Comparison of ENCODE assay signal across 25 mouse cellular contexts in genomic region chr12:67348551-67348950, GRCm38 (mm10).
"Had no signal": no experiment of that assay in that cellular context is flagged by ENCODE, and none has a peak within 500 bp of the region (broad histone marks: within the 10 kb centered on the region; RNA-seq: fewer than 3 reads in every experiment).

No protein-coding gene starts in this region.

- H3K9me3 ChIP-seq: heart, embryonic 13.5 days; heart, embryonic 15.5 days; hindbrain, embryonic 13.5 days; hindbrain, embryonic 15.5 days; kidney, embryonic 15.5 days; limb, embryonic 13.5 days; limb, embryonic 15.5 days had no signal

- ATAC-seq: hindbrain, postnatal 0 days; intestine, embryonic 16.5 days had no signal

- H3K27me3 ChIP-seq: heart, embryonic 13.5 days; heart, embryonic 15.5 days; hindbrain, embryonic 13.5 days; hindbrain, embryonic 15.5 days; kidney, embryonic 15.5 days; limb, embryonic 13.5 days; limb, embryonic 15.5 days had no signal

- H3K9ac ChIP-seq: heart, embryonic 13.5 days; heart, embryonic 15.5 days; hindbrain, embryonic 13.5 days; hindbrain, embryonic 15.5 days; kidney, embryonic 15.5 days; limb, embryonic 13.5 days; limb, embryonic 15.5 days had no signal

- H3K4me2 ChIP-seq: heart, embryonic 11.5 days; heart, embryonic 13.5 days; heart, embryonic 15.5 days; hindbrain, embryonic 13.5 days; hindbrain, embryonic 15.5 days; kidney, embryonic 15.5 days; limb, embryonic 13.5 days; limb, embryonic 15.5 days had no signal

- H3K27ac ChIP-seq: heart, adult 2 months; heart, embryonic 13.5 days; heart, embryonic 15.5 days; hindbrain, embryonic 13.5 days; hindbrain, embryonic 15.5 days; hindbrain, postnatal 0 days; kidney, embryonic 15.5 days; kidney, postnatal 0 days; limb, embryonic 13.5 days; limb, embryonic 15.5 days had no signal

- DNase-seq: gastrocnemius, postnatal 14 days; gastrocnemius, postnatal 36 days; heart, adult 11 months; heart, adult 2 months; heart, postnatal 14 days; heart, postnatal 36 days; kidney, adult 11 months; kidney, adult 2 months; kidney, adult 9 months; kidney, postnatal 14 days; kidney, postnatal 36 days; layer of hippocampus, adult 9-11 months; layer of hippocampus, postnatal 36 days; left cerebral cortex, postnatal 4 days had no signal

- H3K36me3 ChIP-seq: heart, embryonic 13.5 days; heart, embryonic 15.5 days; hindbrain, embryonic 13.5 days; hindbrain, embryonic 15.5 days; kidney, embryonic 15.5 days; limb, embryonic 13.5 days; limb, embryonic 15.5 days had no signal

- H3K4me1 ChIP-seq: heart, embryonic 13.5 days; heart, embryonic 15.5 days; hindbrain, embryonic 13.5 days; hindbrain, embryonic 15.5 days; kidney, embryonic 15.5 days; limb, embryonic 13.5 days; limb, embryonic 15.5 days had no signal

- H3K4me3 ChIP-seq: heart, adult 2 months; heart, embryonic 13.5 days; heart, embryonic 15.5 days; hindbrain, embryonic 13.5 days; hindbrain, embryonic 15.5 days; kidney, embryonic 15.5 days; limb, embryonic 13.5 days; limb, embryonic 15.5 days had no signal
